Mouse (Mus musculus) heart, adult 8-10 months (tissue): Measurements from ENCODE around the gene Pkp1. TPM values are rescaled to one million over a fixed set of nuclear protein-coding genes. Genes with fewer than 3 reads are reported as not detected.

Source experiments
- DNase-seq: peaks from one replicate; pipeline ENCODE4 v3.0.0; 2022; ENCODE audit warnings: low spot score
- total RNA-seq, 4 experiments: library from RNA; stranded (reverse); gene quantifications; 2 replicates each; pipeline ENCODE4 v1.2.4; 2022

The Pkp1 gene
- total RNA-seq, 4 experiments from 2014 or later, result not detected

GRCm38 (mm10) chr1:135857137-135857775 is 61.8 kb downstream of the Pkp1 start:
- DNase-seq, result no peak

- no peak for DNase-seq
Observed at GRCm38 (mm10) chr1:135856070-135856469, 62.9 kb downstream of the Pkp1 start.

- DNase-seq, result no peak
Observed at GRCm38 (mm10) chr1:135855344-135855687, 63.7 kb downstream of the Pkp1 start.

- DNase-seq, result no peak
Observed at GRCm38 (mm10) chr1:135854591-135855343, 64.2 kb downstream of the Pkp1 start.

GRCm38 (mm10) chr1:135853200-135853599 is 65.8 kb downstream of the Pkp1 start:
- DNase-seq, result no peak

- no peak for DNase-seq
Observed at GRCm38 (mm10) chr1:135852044-135852756, 66.8 kb downstream of the Pkp1 start.

GRCm38 (mm10) chr1:135850722-135851512 is 68.1 kb downstream of the Pkp1 start:
- no peak for DNase-seq

- no peak for DNase-seq
Observed at GRCm38 (mm10) chr1:135847611-135848351, 71.2 kb downstream of the Pkp1 start.

- DNase-seq, result no peak
Observed at GRCm38 (mm10) chr1:135847139-135847562, 71.9 kb downstream of the Pkp1 start.

GRCm38 (mm10) chr1:135846632-135847031 is 72.4 kb downstream of the Pkp1 start:
- DNase-seq, result no peak

- DNase-seq, result no peak
Observed at GRCm38 (mm10) chr1:135844481-135844880, 74.5 kb downstream of the Pkp1 start.

- no peak for DNase-seq
Observed at GRCm38 (mm10) chr1:135843519-135844262, 75.3 kb downstream of the Pkp1 start.

GRCm38 (mm10) chr1:135840675-135841395 is 78.2 kb downstream of the Pkp1 start:
- no peak for DNase-seq

- no peak for DNase-seq
Observed at GRCm38 (mm10) chr1:135839065-135839464, 79.9 kb downstream of the Pkp1 start.

GRCm38 (mm10) chr1:135838626-135839025 is 80.4 kb downstream of the Pkp1 start:
- no peak for DNase-seq

GRCm38 (mm10) chr1:135835716-135836483 is 83.1 kb downstream of the Pkp1 start, which contains the start of gene Tnnt2:
Tnnt2 (plus strand) TSS chr1:135836354.
- peak; percentile 64 for DNase-seq

- no peak for DNase-seq
Observed at GRCm38 (mm10) chr1:135834983-135835382, 84.0 kb downstream of the Pkp1 start.

GRCm38 (mm10) chr1:135834206-135834859 is 84.7 kb downstream of the Pkp1 start:
- DNase-seq, result no peak
